Mouse (Mus musculus) lung, embryonic 15.5 days (tissue): ENCODE measurements around the gene Hapln4. TPM values are rescaled to one million over a fixed set of nuclear protein-coding genes. Genes with fewer than 3 reads are reported as not detected.

Experiments used
- ATAC-seq: fragments of 200-750 bp; cut with Nextera tagmentation; 2 replicates; pipeline ENCODE4 v1.8.0; 2017; ENCODE audit warnings: moderate number of reproducible peaks, borderline replicate concordance; ENCODE audit not compliant: low FRiP score, low TSS enrichment; ENCODE audit errors: extremely low read depth
- H3K27ac ChIP-seq: fragments of 300-500 bp; sonication (generic); 2 replicates; pipeline ENCODE4 v1.5.1; 2015; ENCODE audit warnings: moderate library complexity, mild to moderate bottlenecking, inconsistent platforms
- H3K27me3 ChIP-seq: fragments of 300-500 bp; sonication (generic); 2 replicates; pipeline ENCODE4 v1.6.1; 2015; ENCODE audit warnings: inconsistent platforms
- H3K36me3 ChIP-seq: fragments of 300-500 bp; sonication (generic); 2 replicates; pipeline ENCODE4 v1.6.1; 2015; ENCODE audit warnings: inconsistent platforms
- H3K4me1 ChIP-seq: fragments of 300-500 bp; sonication (generic); 2 replicates; pipeline ENCODE4 v1.6.1; 2015; ENCODE audit warnings: inconsistent platforms
- H3K4me2 ChIP-seq: fragments of 300-500 bp; sonication (generic); 2 replicates; pipeline ENCODE4 v1.6.1; 2015; ENCODE audit warnings: inconsistent platforms, mild to moderate bottlenecking, moderate library complexity
- H3K4me3 ChIP-seq: fragments of 300-500 bp; sonication (generic); 2 replicates; pipeline ENCODE4 v1.5.1; 2015; ENCODE audit warnings: mild to moderate bottlenecking, inconsistent platforms
- H3K9ac ChIP-seq: fragments of 300-500 bp; sonication (generic); 2 replicates; pipeline ENCODE4 v1.6.1; 2015; ENCODE audit warnings: inconsistent platforms
- H3K9me3 ChIP-seq: fragments of 300-500 bp; sonication (generic); 2 replicates; pipeline ENCODE4 v1.6.1; 2016; ENCODE audit warnings: inconsistent platforms
- WGBS: fragments of 180-500 bp; shearing (Covaris S2); methylation state at CpG from one replicate; pipeline ENCODE4 v1.1.7; 2015; 5-methylcytosine and 5-hydroxymethylcytosine counted together
- polyA plus RNA-seq: library from polyadenylated mRNA; unstranded; fragments of >200 nt; fragmentation: Nextera tagmentation; extraction: Ambion mirVana; gene quantifications from 2 replicates; pipeline ENCODE4 v1.2.1, GENCODE M21; 2015

The Hapln4 gene
- polyA plus RNA-seq, 1 experiment from 2014 or later: not detected

DNA sequence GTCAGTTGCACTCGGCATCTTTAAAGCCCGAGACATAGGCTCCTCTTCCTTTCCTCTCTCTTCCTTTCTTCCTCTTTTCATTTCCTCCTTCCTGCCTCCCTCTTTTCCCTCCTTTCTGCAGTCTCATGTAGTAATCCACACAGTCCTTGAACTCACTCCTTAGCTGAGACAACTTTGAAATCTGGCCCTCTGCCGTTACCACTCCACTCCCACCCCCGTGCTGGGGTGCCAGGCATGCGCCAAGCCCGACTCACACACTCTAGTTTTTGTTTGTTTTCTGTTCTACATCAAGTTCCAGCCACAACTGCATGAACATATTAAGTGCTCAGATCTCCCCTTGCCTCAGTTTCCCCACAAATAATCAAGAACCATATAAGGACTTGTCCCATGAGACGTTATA lies 21.7 kb downstream of the Hapln4 start:
- Histone ChIP-seq H3K4me3 (no peak overlapping the region), H3K27me3 (peaks cover 8% of the 10 kb centered on the region; the same call in 1 of the 2 replicates), H3K27ac (no peak overlapping the region), H3K9ac (no peak overlapping the region), H3K4me1 (no peaks in the 10 kb centered on the region), H3K9me3 (no peaks in the 10 kb centered on the region), H3K36me3 (no peaks in the 10 kb centered on the region), H3K4me2 (no peak overlapping the region)
- whole genome bisulfite sequencing: 68% methylated on average over 7 of the region's 7 CpGs
- no peak for ATAC-seq

DNA sequence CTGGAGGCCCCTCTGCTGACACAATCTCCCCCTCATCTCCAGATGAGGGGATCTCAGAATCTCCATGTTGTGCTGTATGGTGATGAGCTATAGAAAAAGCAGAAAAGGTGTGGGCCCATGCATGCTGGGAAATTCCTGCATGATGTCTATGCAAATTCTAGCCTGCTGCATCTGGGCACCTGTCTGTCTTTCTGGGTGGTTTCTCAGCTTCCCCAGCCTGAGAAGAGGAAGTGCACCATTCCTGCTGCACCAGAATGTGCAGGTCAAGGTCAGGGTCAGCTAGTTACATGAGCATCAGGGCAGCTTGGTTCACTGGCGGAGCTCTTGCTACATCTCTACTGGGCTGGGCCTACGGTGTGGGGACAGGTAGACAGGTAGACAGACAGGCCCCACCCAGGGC lies 27.2 kb downstream of the Hapln4 start:
- H3K27me3 ChIP-seq: peaks cover 64% of the 10 kb centered on the region

DNA sequence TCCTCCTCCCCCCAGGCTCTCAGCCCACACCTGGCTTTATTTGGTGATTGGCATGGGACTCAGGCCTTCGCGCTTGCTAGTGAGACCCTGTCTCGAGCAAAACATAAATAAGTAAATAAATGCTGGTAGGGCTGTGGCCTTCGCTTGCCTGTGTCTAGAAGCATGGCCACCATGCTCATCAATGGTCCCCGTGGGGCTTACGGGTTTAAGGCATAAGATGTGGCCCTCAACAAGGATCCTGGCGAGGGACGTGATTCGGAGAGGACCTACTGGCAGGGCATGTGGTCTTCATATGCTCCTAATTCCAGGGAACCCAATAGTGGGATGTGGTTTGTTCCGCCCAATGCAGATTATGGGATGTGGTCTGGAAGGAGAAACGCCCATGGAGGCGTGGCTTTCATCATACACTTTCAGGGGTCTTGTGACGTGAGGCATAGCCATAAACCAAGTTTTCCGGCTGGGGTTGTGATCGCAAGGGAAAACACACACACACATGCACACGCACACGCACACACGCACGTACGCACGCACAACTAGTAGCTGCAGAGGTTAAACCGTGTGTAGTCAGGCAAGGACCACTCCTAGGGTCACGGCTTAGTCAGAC lies 28.0 kb downstream of the Hapln4 start:
- H3K27me3 ChIP-seq: peaks cover 70% of the 10 kb centered on the region
- no peaks in the 10 kb centered on the region for H3K36me3 ChIP-seq
- H3K4me3 ChIP-seq: no peak overlapping the region
- no peaks in the 10 kb centered on the region for H3K9me3 ChIP-seq
- H3K9ac ChIP-seq: no peak overlapping the region
- 46% methylated on average over 23 of the region's 23 CpGs for WGBS
- no peaks in the 10 kb centered on the region for H3K4me1 ChIP-seq
- no peak overlapping the region for H3K27ac ChIP-seq
- H3K4me2 ChIP-seq: no peak overlapping the region
- no peak for ATAC-seq

More for the DNA sequence above, 27.2 kb downstream of the Hapln4 start:
- H3K4me2 ChIP-seq: no peak overlapping the region
- no peak overlapping the region for H3K9ac ChIP-seq
- ATAC-seq: no peak
- H3K4me1 ChIP-seq: no peaks in the 10 kb centered on the region
- WGBS: 86% methylated on average over 2 of the region's 2 CpGs
- no peaks in the 10 kb centered on the region for H3K36me3 ChIP-seq
- no peak overlapping the region for H3K27ac ChIP-seq
- H3K4me3 ChIP-seq: no peak overlapping the region
- no peaks in the 10 kb centered on the region for H3K9me3 ChIP-seq

DNA sequence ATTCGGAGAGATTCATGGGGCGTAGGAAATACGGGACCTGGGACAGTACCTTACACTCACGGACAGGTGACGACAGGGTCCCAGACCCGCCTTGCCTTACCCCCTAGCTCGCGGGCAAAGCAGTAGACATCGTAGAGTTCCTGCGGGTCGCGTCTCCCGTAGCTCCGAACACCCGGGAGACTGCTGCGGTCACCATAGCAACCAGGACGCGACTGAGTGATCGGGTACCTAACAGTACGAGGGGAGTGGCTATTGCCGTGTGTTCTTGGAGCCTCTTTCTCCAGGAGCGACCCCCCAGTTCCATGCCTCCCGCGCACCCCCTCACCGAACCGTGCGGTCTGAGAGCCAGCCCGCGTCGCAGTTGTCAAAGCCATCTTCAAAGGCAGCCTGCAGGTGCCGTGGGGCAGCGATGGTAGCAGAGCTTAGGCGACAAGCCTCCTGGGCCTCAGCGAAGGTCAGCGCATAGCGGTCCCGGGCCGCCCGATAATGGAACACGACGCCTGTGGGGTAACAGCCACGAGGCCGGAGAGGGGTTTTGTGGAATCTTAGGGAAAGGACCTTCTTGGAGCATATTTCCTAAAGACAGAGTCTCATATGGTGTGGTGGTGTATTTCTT lies 29.3 kb downstream of the Hapln4 start:
- no peak overlapping the region for H3K9ac ChIP-seq
- ATAC-seq: no peak
- 7% methylated on average over 43 of the region's 43 CpGs for WGBS

DNA sequence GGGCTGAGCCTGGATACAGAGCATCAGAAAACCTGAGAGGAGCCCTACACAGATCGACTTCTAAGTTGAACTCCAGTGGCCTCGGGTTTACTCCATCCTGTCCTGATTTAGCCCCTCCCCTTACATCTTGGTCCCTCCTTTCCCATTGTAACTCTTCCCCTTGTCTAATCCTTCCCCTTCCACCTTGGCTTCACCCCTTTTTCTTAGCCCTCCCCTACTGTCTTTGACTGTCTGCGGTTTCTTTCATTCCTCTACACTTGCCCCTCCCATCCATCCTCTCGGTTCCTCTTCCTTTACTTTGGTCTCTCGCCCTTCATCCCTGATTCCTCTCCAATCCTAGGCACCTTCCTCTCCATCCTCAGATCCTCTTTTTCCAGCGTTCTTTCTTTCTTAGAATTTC lies 31.2 kb downstream of the Hapln4 start:
- 18% methylated on average over 6 of the region's 6 CpGs for WGBS
- Histone ChIP-seq H3K4me2 (no peak overlapping the region), H3K27me3 (peaks cover 97% of the 10 kb centered on the region), H3K4me3 (no peak overlapping the region), H3K9me3 (no peaks in the 10 kb centered on the region), H3K36me3 (no peaks in the 10 kb centered on the region), H3K27ac (no peak overlapping the region), H3K4me1 (no peaks in the 10 kb centered on the region), H3K9ac (no peak overlapping the region)
- ATAC-seq: no peak

More for the DNA sequence above, 29.3 kb downstream of the Hapln4 start:
- no peaks in the 10 kb centered on the region for H3K4me1 ChIP-seq
- no peaks in the 10 kb centered on the region for H3K9me3 ChIP-seq
- H3K36me3 ChIP-seq: no peaks in the 10 kb centered on the region
- H3K4me2 ChIP-seq: no peak overlapping the region
- no peak overlapping the region for H3K27ac ChIP-seq
- no peak overlapping the region for H3K4me3 ChIP-seq
- peaks cover 81% of the 10 kb centered on the region for H3K27me3 ChIP-seq

DNA sequence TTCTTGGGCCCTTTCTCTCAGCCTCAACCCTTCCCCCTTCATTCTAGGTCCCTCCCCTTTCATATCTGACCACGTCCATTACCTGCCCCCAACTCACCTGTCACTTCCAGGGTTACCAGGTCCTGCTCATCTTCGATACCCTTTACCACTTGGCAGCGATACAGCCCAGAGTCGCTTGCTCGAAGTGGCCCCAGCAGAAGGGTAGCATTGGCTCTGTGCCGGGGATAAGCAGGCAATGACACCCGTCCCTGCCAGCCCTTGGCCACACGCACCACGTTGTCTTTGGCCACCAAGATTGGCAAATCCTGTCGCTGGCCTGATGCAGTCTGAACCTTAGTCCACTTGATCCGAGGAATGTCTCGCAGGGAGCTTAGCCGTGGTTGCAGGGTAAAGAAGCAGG lies 31.6 kb downstream of the Hapln4 start:
- no peaks in the 10 kb centered on the region for H3K9me3 ChIP-seq
- H3K27ac ChIP-seq: no peak overlapping the region
- peaks cover 97% of the 10 kb centered on the region for H3K27me3 ChIP-seq
- no peaks in the 10 kb centered on the region for H3K4me1 ChIP-seq
- WGBS: 68% methylated on average over 13 of the region's 13 CpGs
- H3K9ac ChIP-seq: no peak overlapping the region
- no peak overlapping the region for H3K4me2 ChIP-seq
- H3K4me3 ChIP-seq: no peak overlapping the region
- H3K36me3 ChIP-seq: no peaks in the 10 kb centered on the region
- ATAC-seq: no peak

DNA sequence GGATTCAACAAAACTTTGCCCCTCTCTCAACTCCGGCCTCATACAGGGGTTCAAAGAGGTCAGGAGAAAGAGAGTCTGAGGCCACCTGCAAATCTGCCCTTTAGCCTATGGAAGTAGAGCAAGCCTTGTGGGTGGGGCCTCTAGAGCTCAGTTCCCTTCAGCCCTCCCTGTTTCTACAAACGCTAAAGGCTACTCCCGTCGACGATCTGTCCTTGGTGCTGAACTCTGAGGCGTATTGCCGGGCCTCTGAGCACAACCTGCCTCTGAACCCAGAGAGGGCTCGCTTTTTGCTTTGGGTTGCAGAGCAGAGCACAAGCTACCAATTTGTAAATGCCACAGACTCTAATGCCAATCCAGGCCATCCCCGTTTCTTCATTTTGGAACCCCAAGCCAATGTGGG lies 34.4 kb downstream of the Hapln4 start:
- Histone ChIP-seq H3K9me3 (no peaks in the 10 kb centered on the region), H3K27ac (no peak overlapping the region), H3K4me3 (no peak overlapping the region), H3K4me1 (no peaks in the 10 kb centered on the region), H3K36me3 (no peaks in the 10 kb centered on the region), H3K27me3 (peaks cover 83% of the 10 kb centered on the region), H3K4me2 (no peak overlapping the region), H3K9ac (no peak overlapping the region)
- no peak for ATAC-seq
- WGBS: 5% methylated on average over 9 of the region's 9 CpGs

DNA sequence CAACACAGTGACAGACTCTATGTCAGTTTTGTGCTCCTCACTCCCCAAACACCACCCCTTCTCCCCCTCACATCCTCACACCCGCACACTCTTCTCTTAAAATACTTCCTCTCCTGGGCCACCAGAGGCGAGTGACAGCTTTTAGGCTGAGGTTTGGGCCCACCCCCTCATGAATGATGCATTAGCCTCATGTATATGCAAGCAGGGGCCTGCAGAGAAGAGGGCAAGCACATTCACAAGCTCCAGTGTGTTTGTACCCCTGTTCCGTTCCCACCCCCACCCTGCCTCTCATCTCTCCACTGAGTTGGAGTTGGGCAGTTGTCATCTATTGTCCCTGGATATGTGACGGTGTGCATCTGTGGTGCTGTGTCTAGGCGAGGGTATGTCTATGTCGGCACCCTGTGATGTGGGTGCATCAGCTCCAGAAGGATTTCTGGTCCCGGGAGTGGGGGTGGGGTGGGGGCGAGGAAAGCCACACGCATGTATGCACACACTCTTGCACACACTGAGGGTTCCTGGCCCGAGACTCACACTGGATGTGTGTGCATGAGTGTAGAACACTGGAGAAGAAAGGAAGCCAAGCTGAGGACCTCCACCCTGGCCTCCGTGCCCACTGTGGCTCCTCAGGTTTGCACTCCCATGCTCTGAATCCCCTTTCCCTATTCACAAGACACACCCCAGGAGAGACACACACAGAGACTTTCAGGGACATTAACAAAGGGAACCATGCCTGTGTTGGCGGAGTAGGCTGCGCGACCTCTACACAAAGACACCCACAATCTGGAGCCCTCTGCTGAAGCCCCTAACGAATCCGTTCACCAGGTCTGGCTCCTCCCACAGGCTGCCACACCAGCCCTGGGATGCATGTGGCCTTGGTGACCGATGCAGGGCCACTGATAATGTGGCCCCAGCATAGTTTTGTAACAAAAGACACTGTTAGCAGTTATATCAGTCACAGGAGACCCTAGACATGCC lies 35.8 kb downstream of the Hapln4 start:
- Histone ChIP-seq H3K27me3 (peaks cover 69% of the 10 kb centered on the region), H3K4me1 (no peaks in the 10 kb centered on the region), H3K9me3 (no peaks in the 10 kb centered on the region), H3K4me3 (no peak overlapping the region), H3K36me3 (no peaks in the 10 kb centered on the region), H3K4me2 (no peak overlapping the region), H3K9ac (no peak overlapping the region), H3K27ac (no peak overlapping the region)
- WGBS: 13% methylated on average over 17 of the region's 17 CpGs
- ATAC-seq: no peak

DNA sequence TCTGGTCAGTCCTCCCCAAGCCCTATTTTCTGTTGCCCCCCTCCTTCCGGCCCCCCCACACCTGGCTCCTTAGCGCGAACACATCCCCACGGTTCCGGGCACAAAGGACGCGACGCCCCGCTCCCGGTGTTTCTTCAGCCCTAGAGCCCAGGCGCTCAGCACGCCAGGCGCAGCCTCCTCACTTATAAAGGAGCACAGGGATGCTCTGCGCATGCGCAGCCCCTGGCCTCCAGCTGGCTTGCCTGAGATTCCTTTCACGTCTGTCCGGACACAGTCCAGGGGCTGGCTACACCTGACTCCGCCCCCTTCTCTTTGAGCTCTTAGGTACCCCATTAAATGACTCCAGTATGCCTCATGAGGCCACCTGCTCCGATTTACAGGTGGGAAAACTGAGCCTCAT lies 37.4 kb downstream of the Hapln4 start, which contains the start of gene Ncan:
Gene Ncan (minus strand): TSS at position 207 of the 400 bp plus-strand sequence.
- Histone ChIP-seq H3K27me3 (peaks cover 52% of the 10 kb centered on the region), H3K4me2 (peak within 1 kb of the TSS; percentile 28), H3K9ac (no peak within 1 kb of the TSS), H3K4me3 (no peak within 1 kb of the TSS), H3K4me1 (no peaks in the 10 kb centered on the region), H3K27ac (no peak within 1 kb of the TSS), H3K9me3 (no peaks in the 10 kb centered on the region), H3K36me3 (no peaks in the 10 kb centered on the region)
- no peak for ATAC-seq
- 1% methylated on average over 19 of the region's 19 CpGs for WGBS

DNA sequence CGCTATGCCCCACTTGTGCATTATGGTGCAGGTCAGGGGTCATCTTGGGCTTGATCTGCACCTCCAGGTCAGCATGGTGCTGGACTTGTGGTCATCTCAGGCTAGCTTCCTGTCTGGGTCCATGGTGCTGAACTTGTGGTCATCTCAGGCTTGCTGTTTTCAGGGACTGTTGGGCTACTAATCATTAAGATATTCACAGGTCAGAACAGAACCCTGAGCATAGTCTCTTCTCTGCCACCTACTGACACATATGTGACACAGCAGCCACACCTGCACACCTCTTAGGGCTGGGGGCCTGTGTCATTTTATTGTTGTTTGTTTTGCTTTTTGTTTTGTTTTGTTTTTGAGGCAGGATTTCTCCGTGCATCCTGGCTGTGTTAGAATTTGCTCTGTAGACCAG lies 39.6 kb downstream of the Hapln4 start:
- H3K27me3 ChIP-seq: peaks cover 33% of the 10 kb centered on the region
- no peak overlapping the region for H3K4me2 ChIP-seq
- H3K27ac ChIP-seq: no peak overlapping the region
- H3K9me3 ChIP-seq: no peaks in the 10 kb centered on the region
- H3K4me3 ChIP-seq: no peak overlapping the region
- H3K4me1 ChIP-seq: no peaks in the 10 kb centered on the region
- 53% methylated on average over 2 of the region's 2 CpGs for WGBS
- H3K9ac ChIP-seq: no peak overlapping the region
- H3K36me3 ChIP-seq: no peaks in the 10 kb centered on the region
- ATAC-seq: no peak

DNA sequence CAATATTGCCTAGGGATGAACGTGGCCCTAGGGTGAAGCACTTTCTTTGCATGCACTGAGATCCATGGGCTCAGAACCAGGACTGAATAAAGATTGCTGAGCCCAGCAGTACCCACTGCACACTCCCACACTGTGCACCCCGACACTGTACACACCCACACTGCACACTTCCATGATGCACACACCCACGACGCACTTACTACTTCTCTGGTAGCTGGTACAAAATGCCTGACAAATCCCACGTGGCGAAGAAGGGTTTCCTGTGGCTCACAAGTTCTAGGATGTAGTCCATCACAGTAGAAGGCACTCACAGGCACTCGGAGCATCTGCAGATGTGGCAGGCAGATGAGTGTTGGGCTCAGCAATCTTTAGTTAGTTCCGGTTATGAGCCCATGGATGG lies 41.7 kb downstream of the Hapln4 start:
- no peak overlapping the region for H3K27ac ChIP-seq
- no peak overlapping the region for H3K4me2 ChIP-seq
- H3K27me3 ChIP-seq: peaks cover 12% of the 10 kb centered on the region
- peaks cover 19% of the 10 kb centered on the region for H3K4me1 ChIP-seq
- no peak for ATAC-seq
- no peak overlapping the region for H3K4me3 ChIP-seq
- no peaks in the 10 kb centered on the region for H3K9me3 ChIP-seq
- H3K9ac ChIP-seq: no peak overlapping the region
- WGBS: 54% methylated on average over 8 of the region's 8 CpGs
- H3K36me3 ChIP-seq: no peaks in the 10 kb centered on the region

DNA sequence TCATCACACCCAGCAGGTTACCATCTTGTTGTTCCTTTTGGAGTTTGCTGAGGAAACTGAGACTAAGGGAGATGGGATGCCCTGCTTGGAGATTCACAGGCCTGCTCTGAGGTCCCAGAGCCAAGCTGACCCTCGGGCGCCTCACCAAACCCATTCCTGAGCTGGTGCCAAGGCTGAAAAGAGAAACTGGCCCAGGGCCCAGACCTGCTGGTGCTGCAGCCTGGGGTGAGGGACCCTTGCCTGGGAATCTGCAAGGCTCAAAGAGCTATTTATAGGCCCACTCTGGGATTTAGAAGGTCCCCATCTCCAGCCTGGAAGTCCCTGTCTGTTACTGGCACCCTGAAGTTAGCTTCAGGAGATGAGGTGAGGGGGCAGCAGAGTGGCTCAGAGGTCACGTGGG lies 45.2 kb downstream of the Hapln4 start:
- no peak overlapping the region for H3K27ac ChIP-seq
- H3K4me3 ChIP-seq: no peak overlapping the region
- H3K27me3 ChIP-seq: no peaks in the 10 kb centered on the region
- H3K4me1 ChIP-seq: peaks cover 29% of the 10 kb centered on the region
- ATAC-seq: no peak
- H3K9ac ChIP-seq: no peak overlapping the region
- peaks cover 3% of the 10 kb centered on the region; the same call in 1 of the 2 replicates for H3K36me3 ChIP-seq
- no peaks in the 10 kb centered on the region for H3K9me3 ChIP-seq
- WGBS: 49% methylated on average over 3 of the region's 3 CpGs
- no peak overlapping the region for H3K4me2 ChIP-seq
